Mouse (Mus musculus): Measurements from ENCODE around the gene Bex3.

Gene Bex3

DNA sequence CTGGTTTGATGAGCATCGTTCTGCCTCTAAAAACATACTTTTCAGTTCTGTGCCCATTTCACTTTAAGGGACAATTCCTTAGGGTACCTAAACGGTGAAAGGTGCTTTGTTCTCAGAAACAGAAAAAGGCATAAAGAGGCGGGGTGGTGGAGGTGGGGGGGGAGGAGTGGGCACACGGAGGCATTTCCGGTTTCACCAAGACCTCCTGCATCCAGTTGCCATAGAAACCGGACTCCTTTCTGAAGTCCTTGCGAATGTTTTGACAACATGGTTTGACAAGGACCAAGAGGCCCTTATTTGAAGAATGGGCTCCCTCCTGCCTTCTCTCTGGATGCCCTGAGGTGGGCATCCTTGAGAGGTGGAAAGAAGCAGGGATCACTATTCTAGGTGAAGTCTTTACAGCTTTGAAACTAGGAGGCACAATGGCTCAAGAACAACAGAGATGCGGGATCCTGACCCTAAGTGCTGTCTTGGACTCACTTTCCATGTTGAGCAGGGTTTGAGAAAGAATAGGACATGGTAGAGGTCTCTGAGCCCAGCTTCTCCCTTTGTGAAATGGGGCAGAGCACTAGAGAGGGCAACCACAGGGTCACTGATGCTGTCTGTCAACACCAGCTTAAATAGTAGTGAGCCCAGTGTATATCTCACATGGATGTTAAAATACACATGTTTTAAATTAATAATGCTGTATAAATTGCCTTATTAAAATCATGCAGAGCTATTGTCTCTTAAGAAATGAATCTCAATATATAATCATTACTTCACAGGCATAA lies 43.9 kb downstream of the Bex3 start:
- DNase-seq (ENCODE audit: low spot score in 2 of 2) = no peak

DNA sequence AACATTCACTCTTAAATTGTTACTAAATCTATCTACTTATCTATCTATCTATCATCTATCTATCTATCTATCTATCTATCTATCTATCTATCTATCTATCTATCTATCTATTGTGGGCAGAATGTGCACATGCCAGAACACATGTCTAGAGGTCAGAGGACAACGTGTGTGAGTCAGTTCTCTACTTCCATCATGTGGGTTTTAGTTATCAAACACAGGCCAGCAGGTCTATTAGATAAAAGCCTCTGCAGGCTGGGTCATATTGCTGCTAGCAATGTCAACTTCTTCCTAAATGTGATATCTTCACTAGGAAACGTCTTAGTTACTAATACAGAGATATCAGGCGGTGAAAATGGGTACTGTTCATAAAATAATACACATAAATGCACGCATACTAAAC lies 49.9 kb downstream of the Bex3 start:
- no peak for DNase-seq (ENCODE audit: low spot score in 2 of 2)
